Mouse (Mus musculus) forebrain, embryonic 14.5 days (tissue): ENCODE measurements at regions not wholly inside any gene's neighbourhood (a gene's known extent, or its start where the extent isn't known, plus 50 kb on each side); places are given as distances from the start of the nearest gene placed in this dataset.

ENCODE experiments used
- ATAC-seq: fragments of 200-750 bp; cut with Nextera tagmentation; 2 replicates; pipeline ENCODE4 v1.8.0; 2017; ENCODE audit warnings: mild to moderate bottlenecking, moderate library complexity
- DNase-seq: peaks from one replicate; pipeline ENCODE4 v3.0.0-alpha.2; 2015; ENCODE audit warnings: low spot score
- H3K27ac ChIP-seq: fragments of 300-500 bp; sonication (generic); 2 replicates; pipeline ENCODE4 v1.5.1; 2014; ENCODE audit warnings: low read depth, mild to moderate bottlenecking, control low read depth, low read length, moderate library complexity
- H3K27me3 ChIP-seq: fragments of 300-500 bp; sonication (generic); replicated peaks from 2 replicates; pipeline ENCODE4 v1.6.1; 2014; ENCODE audit warnings: low read length, control low read depth, mixed read lengths; ENCODE audit not compliant: control insufficient read depth, insufficient read depth
- H3K36me3 ChIP-seq: fragments of 300-500 bp; sonication (generic); 2 replicates; pipeline ENCODE4 v1.6.1; 2014; ENCODE audit warnings: low read length, control low read depth; ENCODE audit not compliant: control insufficient read depth, insufficient read depth
- H3K4me1 ChIP-seq: fragments of 300-500 bp; sonication (generic); 2 replicates; pipeline ENCODE4 v1.6.1; 2014; ENCODE audit warnings: antibody characterized with exemption, low read length, control low read depth; ENCODE audit not compliant: control insufficient read depth, insufficient read depth
- H3K4me2 ChIP-seq: fragments of 300-500 bp; sonication (generic); 2 replicates; pipeline ENCODE4 v1.6.1; 2014; ENCODE audit warnings: mild to moderate bottlenecking, control low read depth, low read length
- H3K4me3 ChIP-seq: fragments of 300-500 bp; sonication (generic); 2 replicates; pipeline ENCODE4 v1.5.1; 2014; ENCODE audit warnings: low read depth, low read length, control low read depth
- H3K9ac ChIP-seq: fragments of 300-500 bp; sonication (generic); 2 replicates; pipeline ENCODE4 v1.6.1; 2014; ENCODE audit warnings: mild to moderate bottlenecking, low read length, control low read depth, moderate library complexity
- H3K9me3 ChIP-seq: fragments of 300-500 bp; sonication (generic); replicated peaks from 2 replicates; pipeline ENCODE4 v1.6.1; 2016; ENCODE audit warnings: low read length, control low read depth, mixed read lengths; ENCODE audit not compliant: control insufficient read depth
- WGBS: fragments of 180-500 bp; shearing (Covaris S2); extraction: QIAGEN DNeasy Blood & Tissue Kit; methylation state at CpG from one replicate; pipeline ENCODE4 v1.1.7; 2014; 5-methylcytosine and 5-hydroxymethylcytosine counted together

DNA sequence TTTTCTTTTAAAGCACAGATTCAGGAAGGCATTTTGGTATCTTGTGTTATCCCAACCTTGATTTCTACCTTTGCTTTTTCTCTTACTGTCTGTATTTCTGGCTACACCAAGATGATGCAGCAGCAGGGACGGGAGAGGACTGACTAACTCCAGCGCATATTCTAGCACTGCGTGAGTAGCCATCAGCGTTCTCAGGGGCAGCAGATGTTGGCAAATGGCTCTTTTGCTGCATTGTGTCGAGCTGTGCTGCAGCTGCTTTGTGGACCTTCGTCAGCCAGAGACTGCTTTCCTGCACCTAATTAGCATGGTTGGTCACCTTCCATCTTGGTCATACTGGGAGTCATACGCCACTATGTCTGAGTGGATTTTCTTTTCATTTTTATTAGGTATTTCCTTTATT lies 133.4 kb upstream of the D16Ertd472e start:
- WGBS: 64% methylated on average over 7 of the region's 7 CpGs
- Histone ChIP-seq H3K4me2 (no peak overlapping the region), H3K4me3 (no peak overlapping the region), H3K36me3 (no peaks in the 10 kb centered on the region), H3K27me3 (no peaks in the 10 kb centered on the region), H3K9me3 (no peaks in the 10 kb centered on the region), H3K4me1 (no peaks in the 10 kb centered on the region), H3K9ac (no peak overlapping the region), H3K27ac (no peak overlapping the region)
- peak; percentile 4 for DNase-seq
- no peak for ATAC-seq

DNA sequence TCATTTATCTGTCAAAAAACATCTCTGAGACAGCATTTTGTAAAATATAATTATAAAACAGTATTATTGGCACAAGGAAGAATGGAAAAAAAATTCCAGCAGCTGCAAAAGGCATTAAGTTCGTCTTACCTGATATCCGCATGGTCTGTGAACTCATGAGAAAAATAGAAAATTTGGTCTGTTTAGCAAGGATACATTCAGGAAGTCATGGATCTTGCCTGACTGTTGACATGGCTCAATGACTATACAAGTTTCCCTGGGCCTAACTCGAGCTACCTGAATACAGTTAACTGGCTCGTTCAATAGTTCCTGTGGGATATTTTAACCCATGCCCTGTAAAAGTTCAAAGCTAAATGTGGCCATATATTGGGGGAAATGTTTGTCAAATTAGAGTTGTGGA lies 131.1 kb upstream of the D16Ertd472e start:
- WGBS: 89% methylated on average over 4 of the region's 4 CpGs
- Histone ChIP-seq H3K4me2 (no peak overlapping the region), H3K4me1 (no peaks in the 10 kb centered on the region), H3K36me3 (no peaks in the 10 kb centered on the region), H3K9me3 (no peaks in the 10 kb centered on the region), H3K9ac (no peak overlapping the region), H3K27ac (no peak overlapping the region), H3K27me3 (no peaks in the 10 kb centered on the region), H3K4me3 (no peak overlapping the region)
- ATAC-seq (no peak), DNase-seq (no peak)

DNA sequence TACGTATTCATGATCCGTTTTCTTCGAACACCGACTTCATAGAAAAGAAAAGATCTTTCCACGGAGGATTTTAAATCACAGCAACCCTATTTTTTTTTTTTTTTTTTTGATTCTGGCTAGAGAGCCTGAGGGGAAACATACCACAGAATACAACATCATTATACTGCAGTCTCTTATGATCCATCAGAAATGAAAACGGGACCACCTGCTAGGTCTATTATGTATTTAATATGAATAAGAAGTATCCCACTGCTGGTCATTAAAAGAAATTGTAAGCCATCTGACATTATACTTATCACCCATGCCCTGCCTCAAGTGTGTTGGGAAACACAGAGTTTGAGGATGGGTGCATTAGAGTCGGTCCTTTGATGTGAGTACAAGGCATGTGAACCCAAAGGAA lies 130.7 kb upstream of the D16Ertd472e start:
- Histone ChIP-seq H3K9me3 (no peaks in the 10 kb centered on the region), H3K27me3 (no peaks in the 10 kb centered on the region), H3K9ac (no peak overlapping the region), H3K4me1 (no peaks in the 10 kb centered on the region), H3K4me2 (no peak overlapping the region), H3K27ac (no peak overlapping the region), H3K36me3 (no peaks in the 10 kb centered on the region), H3K4me3 (no peak overlapping the region)
- no peak for DNase-seq
- no peak for ATAC-seq
- WGBS: 88% methylated on average over 7 of the region's 7 CpGs

DNA sequence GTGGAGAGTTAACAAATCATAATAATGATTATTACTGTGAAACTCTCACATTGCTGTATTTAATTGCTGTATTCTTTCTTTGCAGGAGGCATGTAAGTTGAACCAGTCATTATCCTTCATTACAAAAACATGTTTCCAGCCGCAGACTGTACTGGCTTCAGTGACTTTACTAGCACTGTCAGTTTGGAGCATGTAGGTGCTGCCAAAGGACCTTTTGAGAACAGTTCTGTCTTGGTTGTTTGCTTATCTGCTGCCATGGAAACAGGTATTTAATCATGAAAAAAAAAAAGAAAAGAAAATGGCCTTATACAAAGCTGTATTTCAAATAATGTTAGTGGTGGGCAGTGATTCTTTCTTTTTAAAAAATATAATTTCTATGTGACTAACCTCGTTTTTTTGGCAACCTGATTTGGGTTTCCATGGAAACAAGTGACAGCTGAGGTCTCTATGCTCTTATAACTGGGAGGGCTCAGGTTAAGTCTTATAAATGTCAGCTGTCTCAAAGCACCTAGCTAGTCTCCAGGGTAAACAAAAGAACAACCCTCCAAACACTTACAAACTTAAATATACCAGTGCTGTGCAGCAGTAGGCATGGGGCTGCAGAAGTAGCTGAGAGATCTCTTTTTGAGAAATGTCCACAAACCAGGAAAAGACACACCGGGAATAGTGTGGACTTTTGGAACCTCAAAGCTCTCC lies 121.2 kb upstream of the D16Ertd472e start:
- Histone ChIP-seq H3K9me3 (no peaks in the 10 kb centered on the region), H3K4me3 (no peak overlapping the region), H3K27ac (no peak overlapping the region), H3K27me3 (no peaks in the 10 kb centered on the region), H3K4me1 (no peaks in the 10 kb centered on the region), H3K4me2 (no peak overlapping the region), H3K36me3 (no peaks in the 10 kb centered on the region), H3K9ac (no peak overlapping the region)
- peak; percentile 40 for DNase-seq
- WGBS: 58% methylated on average over 3 of the region's 3 CpGs
- ATAC-seq: peak; percentile 60; the same call in 1 of the 2 replicates

DNA sequence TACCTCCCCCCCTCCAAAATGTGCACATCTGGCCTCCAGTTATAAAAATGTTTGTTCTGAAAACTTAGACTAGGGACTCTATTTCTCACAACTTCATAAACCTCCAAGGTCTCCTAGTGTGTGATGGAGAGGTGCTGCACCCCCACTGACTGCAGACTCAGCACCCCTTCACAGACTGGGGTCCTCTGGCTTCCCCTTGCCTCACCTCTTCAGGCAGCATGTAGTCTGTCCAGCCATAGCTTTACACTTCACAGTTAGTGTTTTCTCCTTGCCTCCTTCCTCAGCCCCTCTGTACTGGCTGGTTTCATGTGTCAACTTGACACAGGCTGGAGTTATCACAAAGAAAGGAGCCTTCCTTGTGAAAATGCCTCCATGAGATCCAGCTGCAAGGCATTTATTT lies 111.7 kb upstream of the D16Ertd472e start:
- Histone ChIP-seq H3K4me2 (no peak overlapping the region), H3K4me3 (no peak overlapping the region), H3K27me3 (no peaks in the 10 kb centered on the region), H3K4me1 (no peaks in the 10 kb centered on the region), H3K36me3 (no peaks in the 10 kb centered on the region), H3K27ac (no peak overlapping the region), H3K9me3 (no peaks in the 10 kb centered on the region), H3K9ac (no peak overlapping the region)
- no peak for DNase-seq
- ATAC-seq: no peak

DNA sequence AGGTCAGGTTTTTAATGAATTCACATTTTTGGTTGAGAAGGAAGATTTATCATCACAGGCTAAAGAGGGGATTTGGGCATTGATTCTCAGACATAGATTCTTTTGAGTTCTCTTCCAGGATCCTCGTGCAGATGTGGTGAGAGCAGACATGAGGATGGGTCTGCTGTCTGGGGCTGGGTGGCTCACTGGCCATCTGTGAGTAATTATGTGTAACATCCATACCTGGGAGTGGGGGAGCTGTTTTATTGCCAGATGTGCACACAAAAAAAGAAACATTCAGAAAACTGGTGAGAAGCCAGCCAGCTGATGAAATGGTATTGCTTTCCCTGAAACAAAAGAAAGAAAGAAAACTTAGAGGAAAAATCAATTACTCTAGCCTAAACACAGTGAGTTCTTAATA lies 108.7 kb upstream of the D16Ertd472e start:
- Histone ChIP-seq H3K4me2 (no peak overlapping the region), H3K27me3 (no peaks in the 10 kb centered on the region), H3K9ac (no peak overlapping the region), H3K4me3 (no peak overlapping the region), H3K27ac (no peak overlapping the region), H3K9me3 (no peaks in the 10 kb centered on the region), H3K36me3 (no peaks in the 10 kb centered on the region), H3K4me1 (no peaks in the 10 kb centered on the region)
- no peak for DNase-seq
- whole genome bisulfite sequencing: 66% methylated on average over 1 of the region's 1 CpGs
- ATAC-seq: no peak

DNA sequence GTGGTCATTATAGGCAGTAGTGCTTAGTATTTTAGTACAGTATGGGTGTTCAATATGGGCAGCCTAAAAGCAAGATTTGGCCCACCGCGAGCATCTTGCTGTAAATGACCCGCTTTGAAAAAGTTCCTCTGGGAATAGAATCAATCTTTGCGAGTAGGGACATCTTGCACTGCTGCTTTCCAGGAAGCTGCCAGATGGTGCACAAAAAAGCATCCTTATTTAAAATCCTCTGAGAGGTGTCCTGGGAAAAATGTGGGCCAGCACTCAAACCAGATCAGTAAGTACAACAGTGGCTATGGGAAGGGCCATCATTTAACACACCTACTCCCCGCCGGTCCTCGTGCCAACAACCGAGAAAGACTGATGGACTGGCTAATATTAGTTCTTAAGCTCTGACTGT lies 107.5 kb upstream of the D16Ertd472e start:
- ATAC-seq: no peak
- H3K4me2 ChIP-seq: no peak overlapping the region
- H3K27ac ChIP-seq: no peak overlapping the region
- no peak overlapping the region for H3K4me3 ChIP-seq
- H3K9ac ChIP-seq: no peak overlapping the region
- no peak for DNase-seq
- no peaks in the 10 kb centered on the region for H3K9me3 ChIP-seq
- H3K27me3 ChIP-seq: no peaks in the 10 kb centered on the region
- H3K4me1 ChIP-seq: no peaks in the 10 kb centered on the region
- 90% methylated on average over 8 of the region's 8 CpGs for WGBS
- no peaks in the 10 kb centered on the region for H3K36me3 ChIP-seq

DNA sequence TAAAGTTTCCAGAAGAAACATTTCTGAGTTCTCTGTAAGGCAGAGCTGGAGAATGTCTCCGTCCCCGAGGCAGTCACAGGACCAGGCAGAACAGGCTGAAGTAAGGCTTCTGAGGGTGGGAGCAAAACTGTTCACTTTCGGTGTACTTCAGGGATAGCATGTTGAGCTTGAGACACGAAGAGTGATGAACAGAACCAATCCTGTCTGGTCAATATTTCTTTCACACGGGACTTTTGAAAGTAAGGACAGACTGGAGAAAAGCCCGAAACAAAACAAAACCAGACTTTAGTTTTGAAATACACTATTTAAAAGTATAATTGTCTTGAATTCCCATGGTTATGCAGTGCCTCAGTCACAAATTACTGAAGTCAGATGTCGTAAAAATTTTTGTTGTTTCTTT lies 84.6 kb upstream of the D16Ertd472e start:
- Histone ChIP-seq H3K9ac (no peak overlapping the region), H3K4me1 (no peaks in the 10 kb centered on the region), H3K4me3 (no peak overlapping the region), H3K4me2 (no peak overlapping the region), H3K9me3 (no peaks in the 10 kb centered on the region), H3K27me3 (no peaks in the 10 kb centered on the region), H3K36me3 (no peaks in the 10 kb centered on the region), H3K27ac (no peak overlapping the region)
- 88% methylated on average over 7 of the region's 7 CpGs for WGBS
- ATAC-seq: no peak
- no peak for DNase-seq

DNA sequence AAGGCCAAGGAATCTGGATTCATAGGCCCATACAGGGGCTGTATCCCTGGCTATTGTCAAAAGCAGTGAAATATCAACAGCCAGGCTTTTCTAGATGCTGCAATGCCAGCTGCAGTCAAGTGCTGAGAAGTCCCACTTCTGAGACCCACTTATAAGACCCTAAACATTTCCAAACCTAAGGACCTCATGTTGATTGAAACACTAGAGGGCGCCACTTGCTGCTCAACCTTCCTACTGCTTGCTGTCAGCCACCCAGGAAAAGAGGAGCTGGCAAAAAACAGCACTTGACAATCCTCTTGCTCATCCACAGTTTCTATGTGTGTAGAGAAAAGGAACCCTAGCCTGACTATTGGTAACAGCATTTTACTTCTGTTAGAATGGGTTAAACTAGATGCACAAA lies 68.2 kb upstream of the D16Ertd472e start:
- WGBS: 7% methylated on average over 1 of the region's 1 CpGs

More for the DNA sequence above, 68.2 kb upstream of the D16Ertd472e start:
- Histone ChIP-seq H3K27ac (no peak overlapping the region), H3K36me3 (no peaks in the 10 kb centered on the region), H3K9ac (no peak overlapping the region), H3K27me3 (no peaks in the 10 kb centered on the region), H3K9me3 (no peaks in the 10 kb centered on the region), H3K4me2 (no peak overlapping the region), H3K4me3 (no peak overlapping the region), H3K4me1 (no peaks in the 10 kb centered on the region)
- ATAC-seq: peak; percentile 20; the same call in 1 of the 2 replicates
- DNase-seq: peak; percentile 51
